Mouse (Mus musculus) midbrain, postnatal 0 days (tissue): ENCODE measurements at regions not wholly inside any gene's neighbourhood (a gene's known extent, or its start where the extent isn't known, plus 50 kb on each side); places are given as distances from the start of the nearest gene placed in this dataset.

Experiments
- ATAC-seq: fragments of 200-750 bp; cut with Nextera tagmentation; 2 replicates; pipeline ENCODE4 v1.8.0; 2017; ENCODE audit warnings: moderate number of reproducible peaks, mild to moderate bottlenecking, moderate TSS enrichment, moderate library complexity; ENCODE audit not compliant: low FRiP score
- DNase-seq: peaks from one replicate; pipeline ENCODE4 v3.0.0-alpha.2; 2015; ENCODE audit warnings: low spot score
- H3K27ac ChIP-seq: fragments of 300-500 bp; sonication (generic); 2 replicates; pipeline ENCODE4 v1.5.1; 2014; ENCODE audit warnings: low read depth, mild to moderate bottlenecking, low read length, mixed read lengths
- H3K27me3 ChIP-seq: fragments of 300-500 bp; sonication (generic); 2 replicates; pipeline ENCODE4 v1.6.1; 2014; ENCODE audit warnings: low read length, control low read depth, mixed read lengths; ENCODE audit not compliant: insufficient read depth
- H3K36me3 ChIP-seq: fragments of 300-500 bp; sonication (generic); 2 replicates; pipeline ENCODE4 v1.6.1; 2014; ENCODE audit warnings: low read length, control low read depth, mixed read lengths; ENCODE audit not compliant: insufficient read depth
- H3K4me1 ChIP-seq: fragments of 300-500 bp; sonication (generic); 2 replicates; pipeline ENCODE4 v1.6.1; 2014; ENCODE audit warnings: mild to moderate bottlenecking, control low read depth, antibody characterized with exemption, low read length, mixed read lengths; ENCODE audit not compliant: insufficient read depth
- H3K4me2 ChIP-seq: fragments of 300-500 bp; sonication (generic); 2 replicates; pipeline ENCODE4 v1.6.1; 2014; ENCODE audit warnings: low read depth, mild to moderate bottlenecking, low read length, mixed read lengths; ENCODE audit not compliant: poor library complexity, severe bottlenecking
- H3K4me3 ChIP-seq: fragments of 300-500 bp; sonication (generic); 2 replicates; pipeline ENCODE4 v1.5.1; 2014; ENCODE audit warnings: low read depth, mild to moderate bottlenecking, low read length, moderate library complexity
- H3K9ac ChIP-seq: fragments of 300-500 bp; sonication (generic); replicated peaks from 2 replicates; pipeline ENCODE4 v1.6.1; 2014; ENCODE audit warnings: mild to moderate bottlenecking, low read length, moderate library complexity, mixed read lengths; ENCODE audit not compliant: poor library complexity, severe bottlenecking
- H3K9me3 ChIP-seq: fragments of 300-500 bp; sonication (generic); 2 replicates; pipeline ENCODE4 v1.6.1; 2016; ENCODE audit warnings: low read length, control low read depth
- CTCF ChIP-seq: IDR thresholded peaks from 2 replicates; pipeline ENCODE4 v1.5.1; 2016; ENCODE audit warnings: antibody characterized with exemption, mild to moderate bottlenecking
- WGBS: fragments of 180-500 bp; shearing (Covaris S2); extraction: QIAGEN DNeasy Blood & Tissue Kit; methylation state at CpG from one replicate; pipeline ENCODE4 v1.1.7; 2014; 5-methylcytosine and 5-hydroxymethylcytosine counted together

- 71% methylated on average over 5 of the region's 5 CpGs for WGBS
- no peak overlapping the region for H3K9ac ChIP-seq
- H3K36me3 ChIP-seq, result no peaks in the 10 kb centered on the region
- no peak for DNase-seq
- H3K9me3 ChIP-seq, result no peaks in the 10 kb centered on the region
- H3K4me3 ChIP-seq, result no peak overlapping the region
- H3K27me3 ChIP-seq, result no peaks in the 10 kb centered on the region
- no peaks in the 10 kb centered on the region for H3K4me1 ChIP-seq
- no peak for TF ChIP-seq CTCF
- no peak overlapping the region for H3K4me2 ChIP-seq
- ATAC-seq, result no peak
- no peak overlapping the region for H3K27ac ChIP-seq
These were observed 109.8 kb downstream of the Drd1 start for GRCm38 (mm10) chr13:53945681-53946080.

GRCm38 (mm10) chr13:53941005-53941747 lies 114.3 kb downstream of the Drd1 start:
- H3K27me3 ChIP-seq, result no peaks in the 10 kb centered on the region; the same call in 1 of the 2 replicates
- 53% methylated on average over 13 of the region's 13 CpGs for WGBS
- no peaks in the 10 kb centered on the region for H3K36me3 ChIP-seq
- no peak for TF ChIP-seq CTCF
- no peak overlapping the region for H3K4me3 ChIP-seq
- no peak overlapping the region for H3K27ac ChIP-seq
- DNase-seq (peak; percentile 75), ATAC-seq (no peak)
- H3K4me2 ChIP-seq, result no peak overlapping the region
- no peak overlapping the region for H3K9ac ChIP-seq
- H3K4me1 ChIP-seq, result no peaks in the 10 kb centered on the region
- no peaks in the 10 kb centered on the region for H3K9me3 ChIP-seq

GRCm38 (mm10) chr13:53935174-53935699 lies 120.3 kb downstream of the Drd1 start:
- DNase-seq (no peak), ATAC-seq (no peak)
- H3K4me2 ChIP-seq, result no peak overlapping the region
- 82% methylated on average over 14 of the region's 14 CpGs for WGBS
- H3K27ac ChIP-seq, result no peak overlapping the region
- no peaks in the 10 kb centered on the region for H3K9me3 ChIP-seq
- no peaks in the 10 kb centered on the region for H3K36me3 ChIP-seq
- no peaks in the 10 kb centered on the region; the same call in 1 of the 2 replicates for H3K27me3 ChIP-seq
- no peak overlapping the region for H3K4me3 ChIP-seq
- TF ChIP-seq CTCF, result no peak
- no peaks in the 10 kb centered on the region for H3K4me1 ChIP-seq
- no peak overlapping the region for H3K9ac ChIP-seq

- no peak overlapping the region for H3K9ac ChIP-seq
- ATAC-seq (no peak), DNase-seq (no peak)
- H3K36me3 ChIP-seq, result no peaks in the 10 kb centered on the region
- no peaks in the 10 kb centered on the region for H3K4me1 ChIP-seq
- no peak overlapping the region for H3K4me2 ChIP-seq
- no peaks in the 10 kb centered on the region; the same call in 1 of the 2 replicates for H3K27me3 ChIP-seq
- H3K27ac ChIP-seq, result no peak overlapping the region
- TF ChIP-seq CTCF, result no peak
- H3K4me3 ChIP-seq, result no peak overlapping the region
- WGBS, result 82% methylated on average over 6 of the region's 6 CpGs
- no peaks in the 10 kb centered on the region for H3K9me3 ChIP-seq
These were observed 121.0 kb downstream of the Drd1 start for GRCm38 (mm10) chr13:53934457-53934856.

GRCm38 (mm10) chr13:53926128-53926527 lies 129.4 kb downstream of the Drd1 start:
- 88% methylated on average over 4 of the region's 4 CpGs for WGBS
- ATAC-seq, result no peak

GRCm38 (mm10) chr13:53924433-53924832 lies 131.1 kb downstream of the Drd1 start:
- WGBS, result 97% methylated on average over 4 of the region's 4 CpGs
- H3K9me3 ChIP-seq, result no peaks in the 10 kb centered on the region
- no peak overlapping the region for H3K27ac ChIP-seq

More at GRCm38 (mm10) chr13:53926128-53926527, 129.4 kb downstream of the Drd1 start:
- no peaks in the 10 kb centered on the region for H3K9me3 ChIP-seq
- no peaks in the 10 kb centered on the region for H3K27me3 ChIP-seq
- no peak for DNase-seq
- no peak overlapping the region for H3K4me3 ChIP-seq
- peaks cover 2% of the 10 kb centered on the region; the same call in 1 of the 2 replicates for H3K4me1 ChIP-seq
- TF ChIP-seq CTCF, result no peak
- H3K4me2 ChIP-seq, result no peak overlapping the region
- H3K9ac ChIP-seq, result no peak overlapping the region
- no peak overlapping the region for H3K27ac ChIP-seq
- no peaks in the 10 kb centered on the region for H3K36me3 ChIP-seq

More at GRCm38 (mm10) chr13:53924433-53924832, 131.1 kb downstream of the Drd1 start:
- H3K36me3 ChIP-seq, result no peaks in the 10 kb centered on the region
- DNase-seq, result no peak
- no peaks in the 10 kb centered on the region for H3K27me3 ChIP-seq
- H3K4me3 ChIP-seq, result no peak overlapping the region
- no peak overlapping the region for H3K4me2 ChIP-seq
- TF ChIP-seq CTCF, result no peak
- no peak overlapping the region for H3K9ac ChIP-seq
- no peak for ATAC-seq
- H3K4me1 ChIP-seq, result peaks cover 2% of the 10 kb centered on the region; the same call in 1 of the 2 replicates
